ENCODE assay signal across 8 mouse cellular contexts in genomic region chr11:101119761-101120544, GRCm38 (mm10). TPM values are rescaled to one million over a fixed set of nuclear protein-coding genes. Genes with fewer than 3 reads are reported as not detected.
DNase-seq lines count a peak whose midpoint lies in the region; ATAC-seq lines count a peak whose summit lies in the region.

TSS of gene Retreg3 (minus strand) at chr11:101119893.
TSS of gene Tubg1 (plus strand) at chr11:101119938.

- H3K36me3 ChIP-seq in heart, embryonic 13.5 days: peaks cover 41% of the 10 kb centered on the region
- H3K36me3 ChIP-seq in liver, embryonic 12.5 days: peaks cover 52% of the 10 kb centered on the region
- peaks cover 11% of the 10 kb centered on the region; the same call in 1 of the 2 replicates for H3K36me3 ChIP-seq in stomach, embryonic 15.5 days

- H3K9ac ChIP-seq in heart, embryonic 13.5 days: peak within 1 kb of the TSS; percentile 93
- H3K9ac ChIP-seq in liver, embryonic 12.5 days: peak within 1 kb of the TSS; percentile 92
- peak within 1 kb of the TSS; percentile 96 for H3K9ac ChIP-seq in stomach, embryonic 15.5 days

- H3K27ac ChIP-seq in brown adipose tissue, adult 24 weeks (replicated peaks; ENCODE audit: low read depth, low read length): peak within 1 kb of the TSS; percentile 51
- peak within 1 kb of the TSS; percentile 94 for H3K27ac ChIP-seq in heart, embryonic 13.5 days (replicated peaks)
- H3K27ac ChIP-seq in liver, embryonic 12.5 days: peak within 1 kb of the TSS; percentile 94
- peak within 1 kb of the TSS; percentile 91 for H3K27ac ChIP-seq in stomach, embryonic 15.5 days

- H3K9me3 ChIP-seq in heart, embryonic 13.5 days: no peaks in the 10 kb centered on the region
- no peaks in the 10 kb centered on the region for H3K9me3 ChIP-seq in liver, embryonic 12.5 days (replicated peaks)
- no peaks in the 10 kb centered on the region for H3K9me3 ChIP-seq in stomach, embryonic 15.5 days

- no peaks in the 10 kb centered on the region for H3K27me3 ChIP-seq in heart, embryonic 13.5 days (replicated peaks)
- no peaks in the 10 kb centered on the region for H3K27me3 ChIP-seq in liver, embryonic 12.5 days (replicated peaks)
- H3K27me3 ChIP-seq in stomach, embryonic 15.5 days (replicated peaks): no peaks in the 10 kb centered on the region

- H3K4me3 ChIP-seq in brown adipose tissue, adult 24 weeks (ENCODE audit: insufficient read depth, low read depth, low read length): peak within 1 kb of the TSS; percentile 88
- peak within 1 kb of the TSS; percentile 81 for H3K4me3 ChIP-seq in heart, embryonic 13.5 days
- H3K4me3 ChIP-seq in liver, embryonic 12.5 days: peak within 1 kb of the TSS; percentile 83
- peak within 1 kb of the TSS; percentile 99 for H3K4me3 ChIP-seq in stomach, embryonic 15.5 days (replicated peaks)

- H3K4me1 ChIP-seq in brown adipose tissue, adult 24 weeks (ENCODE audit: control insufficient read depth, insufficient read depth, insufficient read length, low read length): peaks cover 12% of the 10 kb centered on the region
- H3K4me1 ChIP-seq in heart, embryonic 13.5 days: peaks cover 49% of the 10 kb centered on the region
- peaks cover 48% of the 10 kb centered on the region for H3K4me1 ChIP-seq in liver, embryonic 12.5 days
- peaks cover 16% of the 10 kb centered on the region for H3K4me1 ChIP-seq in stomach, embryonic 15.5 days

- WGBS in heart, embryonic 13.5 days: under 1% methylated on average over 61 of the region's 61 CpGs
- WGBS in liver, embryonic 12.5 days (ENCODE audit: insufficient replicate concordance): under 1% methylated on average over 61 of the region's 61 CpGs
- WGBS in stomach, embryonic 15.5 days: under 1% methylated on average over 61 of the region's 61 CpGs

- peak within 1 kb of the TSS; percentile 99 for H3K4me2 ChIP-seq in heart, embryonic 13.5 days
- H3K4me2 ChIP-seq in liver, embryonic 12.5 days: peak within 1 kb of the TSS; percentile 96
- peak within 1 kb of the TSS; percentile 93 for H3K4me2 ChIP-seq in stomach, embryonic 15.5 days

- peak; percentile 95 for ATAC-seq in heart, embryonic 13.5 days (ENCODE audit: extremely low read depth, insufficient number of reproducible peaks, low FRiP score, low TSS enrichment)
- ATAC-seq in liver, embryonic 12.5 days: peak; percentile 93
- peak; percentile 94 for ATAC-seq in stomach, embryonic 15.5 days (ENCODE audit: insufficient read depth, low FRiP score, low read depth)

- peak; percentile 100 for DNase-seq in CD4-positive, CD25-positive, alpha-beta regulatory T cell, adult 2 months (ENCODE audit: low read depth, low spot score)
- peak; percentile 83 for DNase-seq in fat pad, adult 2 months (ENCODE audit: extremely low read depth, low read depth, low spot score)
- DNase-seq in kidney, postnatal 10 days: peak; percentile 100
- peak; percentile 99 for DNase-seq in natural killer cell, adult 2 months (ENCODE audit: low spot score in 2 of 2)

RNA-seq across cellular contexts. Expression of gene Retreg3, which starts in this region (rescaled TPM):
- 43.7 and 49.6 TPM in 2 replicates for polyA plus RNA-seq in brown adipose tissue, adult 24 weeks (2012; ENCODE audit: insufficient read depth, insufficient read length, missing spikeins)
- polyA plus RNA-seq in heart, embryonic 13.5 days (2015; fragmentation: Nextera tagmentation; extraction: Ambion mirVana): 12.0 and 14.1 TPM in 2 replicates
- polyA plus RNA-seq in liver, embryonic 12.5 days (2016; fragmentation: Nextera tagmentation; extraction: Ambion mirVana): 12.7 and 13.0 TPM in 2 replicates
- 21.0 and 21.3 TPM in 2 replicates for polyA plus RNA-seq in stomach, embryonic 15.5 days (2015; fragmentation: Nextera tagmentation; extraction: Ambion mirVana)

RNA-seq across cellular contexts. Expression of gene Tubg1, which starts in this region (rescaled TPM):
- polyA plus RNA-seq in brown adipose tissue, adult 24 weeks (2012; ENCODE audit: insufficient read depth, insufficient read length, missing spikeins): 46.6 and 49.2 TPM in 2 replicates
- polyA plus RNA-seq in heart, embryonic 13.5 days (2015; fragmentation: Nextera tagmentation; extraction: Ambion mirVana): 77.2 and 83.0 TPM in 2 replicates
- 55.2 and 59.6 TPM in 2 replicates for polyA plus RNA-seq in liver, embryonic 12.5 days (2016; fragmentation: Nextera tagmentation; extraction: Ambion mirVana)
- polyA plus RNA-seq in stomach, embryonic 15.5 days (2015; fragmentation: Nextera tagmentation; extraction: Ambion mirVana): 58.5 and 64.0 TPM in 2 replicates

Comparison
In these comparisons a context has a peak if more than half of its experiments do, and no peak if none do; other contexts are left out.
1. Peak in every context shown above with its lines: DNase-seq, ATAC-seq, H3K4me3 ChIP-seq and H3K27ac ChIP-seq.